ENCODE assay signal across 23 mouse cellular contexts in genomic region chr19:47406524-47406923, GRCm38 (mm10). TPM values are rescaled to one million over a fixed set of nuclear protein-coding genes. Genes with fewer than 3 reads are reported as not detected.
DNase-seq lines count a peak whose midpoint lies in the region; ATAC-seq and TF ChIP-seq lines count a peak whose summit lies in the region.
"Had no signal": no experiment of that assay in that cellular context is flagged by ENCODE, and none has a peak within 500 bp of the region (broad histone marks: within the 10 kb centered on the region; RNA-seq: fewer than 3 reads in every experiment).

No protein-coding gene starts in this region.

- H3K36me3 ChIP-seq in lung, embryonic 14.5 days (ENCODE audit: insufficient read depth), result no peaks in the 10 kb centered on the region
- no peaks in the 10 kb centered on the region; the same call in 1 of the 2 replicates for H3K36me3 ChIP-seq in embryonic facial prominence, embryonic 12.5 days
- H3K36me3 ChIP-seq in liver, embryonic 12.5 days, result no peaks in the 10 kb centered on the region
- H3K36me3 ChIP-seq in forebrain, embryonic 11.5 days (ENCODE audit: control insufficient read depth, insufficient read depth, low read length), result no peaks in the 10 kb centered on the region
- H3K36me3 ChIP-seq: embryonic facial prominence, embryonic 15.5 days; forebrain, embryonic 10.5 days; midbrain, embryonic 13.5 days; neural tube, embryonic 13.5 days had no signal

- 40% methylated on average over 6 of the region's 6 CpGs for WGBS in lung, embryonic 14.5 days
- 66% methylated on average over 6 of the region's 6 CpGs for WGBS in embryonic facial prominence, embryonic 12.5 days
- 45% methylated on average over 6 of the region's 6 CpGs for WGBS in liver, embryonic 12.5 days (ENCODE audit: insufficient replicate concordance)
- 85% methylated on average over 6 of the region's 6 CpGs for WGBS in forebrain, embryonic 11.5 days

- peaks cover 20% of the 10 kb centered on the region for H3K4me1 ChIP-seq in lung, embryonic 14.5 days (ENCODE audit: insufficient read depth)
- H3K4me1 ChIP-seq in embryonic facial prominence, embryonic 12.5 days, result peaks cover 32% of the 10 kb centered on the region
- H3K4me1 ChIP-seq in liver, embryonic 12.5 days, result peaks cover 74% of the 10 kb centered on the region
- no peaks in the 10 kb centered on the region for H3K4me1 ChIP-seq in forebrain, embryonic 11.5 days (replicated peaks; ENCODE audit: control insufficient read depth, insufficient read depth, low read length)

- ATAC-seq in lung, embryonic 14.5 days (ENCODE audit: insufficient read depth), result no peak
- no peak for ATAC-seq in embryonic facial prominence, embryonic 12.5 days (ENCODE audit: insufficient number of reproducible peaks, insufficient read depth, low FRiP score, low TSS enrichment)
- ATAC-seq in liver, embryonic 12.5 days, result no peak
- ATAC-seq in forebrain, embryonic 11.5 days (replicated peaks; ENCODE audit: low FRiP score), result no peak
- ATAC-seq: hindbrain, postnatal 0 days; intestine, postnatal 0 days; midbrain, embryonic 13.5 days had no signal

- no peaks in the 10 kb centered on the region for H3K27me3 ChIP-seq in lung, embryonic 14.5 days (ENCODE audit: insufficient read depth, low read length)
- H3K27me3 ChIP-seq in embryonic facial prominence, embryonic 12.5 days, result no peaks in the 10 kb centered on the region
- H3K27me3 ChIP-seq in liver, embryonic 12.5 days (replicated peaks), result no peaks in the 10 kb centered on the region
- H3K27me3 ChIP-seq in forebrain, embryonic 11.5 days (ENCODE audit: control insufficient read depth, insufficient read depth, low read length), result no peaks in the 10 kb centered on the region
- H3K27me3 ChIP-seq: embryonic facial prominence, embryonic 15.5 days; heart, embryonic 12.5 days; midbrain, embryonic 13.5 days; neural tube, embryonic 13.5 days had no signal

- H3K4me2 ChIP-seq in lung, embryonic 14.5 days, result no peak overlapping the region
- no peak overlapping the region for H3K4me2 ChIP-seq in embryonic facial prominence, embryonic 12.5 days (replicated peaks)
- H3K4me2 ChIP-seq in liver, embryonic 12.5 days, result no peak overlapping the region
- no peak overlapping the region for H3K4me2 ChIP-seq in forebrain, embryonic 11.5 days (ENCODE audit: low read depth, low read length, severe bottlenecking)
- H3K4me2 ChIP-seq: embryonic facial prominence, embryonic 15.5 days; heart, embryonic 12.5 days; midbrain, embryonic 13.5 days; neural tube, embryonic 13.5 days had no signal

- no peak overlapping the region for H3K9ac ChIP-seq in lung, embryonic 14.5 days
- 0 out of 2 replicates have a peak overlapping the region, but pooled peaks have one; percentile 12 for H3K9ac ChIP-seq in embryonic facial prominence, embryonic 12.5 days
- peak overlapping the region; percentile 22; the same call in 1 of the 2 replicates for H3K9ac ChIP-seq in liver, embryonic 12.5 days
- H3K9ac ChIP-seq in forebrain, embryonic 11.5 days (ENCODE audit: low read length), result no peak overlapping the region
- H3K9ac ChIP-seq: embryonic facial prominence, embryonic 15.5 days; heart, embryonic 12.5 days; midbrain, embryonic 13.5 days; neural tube, embryonic 13.5 days had no signal

- H3K27ac ChIP-seq in lung, embryonic 14.5 days (ENCODE audit: low read depth), result no peak overlapping the region
- H3K27ac ChIP-seq in embryonic facial prominence, embryonic 12.5 days, result no peak overlapping the region
- peak overlapping the region; percentile 64 for H3K27ac ChIP-seq in liver, embryonic 12.5 days
- H3K27ac ChIP-seq in forebrain, embryonic 11.5 days (ENCODE audit: low read depth, low read length), result no peak overlapping the region
- H3K27ac ChIP-seq: embryonic facial prominence, embryonic 15.5 days; forebrain, embryonic 10.5 days; hindbrain, postnatal 0 days; left cerebral cortex, adult 2 months; midbrain, embryonic 13.5 days; neural tube, embryonic 13.5 days; stomach, postnatal 0 days had no signal

- no peaks in the 10 kb centered on the region for H3K9me3 ChIP-seq in lung, embryonic 14.5 days (ENCODE audit: low read depth, low read length)
- no peaks in the 10 kb centered on the region for H3K9me3 ChIP-seq in embryonic facial prominence, embryonic 12.5 days
- H3K9me3 ChIP-seq in liver, embryonic 12.5 days (replicated peaks), result no peaks in the 10 kb centered on the region
- H3K9me3 ChIP-seq in forebrain, embryonic 11.5 days (ENCODE audit: control insufficient read depth, low read length), result no peaks in the 10 kb centered on the region
- H3K9me3 ChIP-seq: embryonic facial prominence, embryonic 15.5 days; forebrain, embryonic 10.5 days; midbrain, embryonic 13.5 days; neural tube, embryonic 13.5 days had no signal

- DNase-seq in lung, embryonic 14.5 days, result peak; percentile 30
- DNase-seq in lung, adult 18-20 months, result no peak
- peak; percentile 52 for DNase-seq in yolk sac, embryonic 10.5 days (ENCODE audit: low spot score)
- DNase-seq in forebrain, embryonic 11.5 days (ENCODE audit: low spot score), result no peak
- no peak for DNase-seq in frontal cortex, postnatal 14 days (ENCODE audit: low spot score in 2 of 2)
- DNase-seq: adrenal gland, postnatal 10 days; cerebellum, adult 9-11 months; gastrocnemius, postnatal 14 days; heart, postnatal 4 days; kidney, postnatal 10 days; lung, adult 2 months; right cerebral cortex, adult 18-20 months had no signal

- no peak for TF ChIP-seq CTCF in lung, embryonic 14.5 days (IDR thresholded peaks at IDR 0.05; ENCODE audit: low read depth)

- H3K4me3 ChIP-seq in lung, embryonic 14.5 days (ENCODE audit: low read depth, low read length), result no peak overlapping the region
- no peak overlapping the region for H3K4me3 ChIP-seq in embryonic facial prominence, embryonic 12.5 days
- H3K4me3 ChIP-seq in liver, embryonic 12.5 days, result no peak overlapping the region
- H3K4me3 ChIP-seq in forebrain, embryonic 11.5 days (ENCODE audit: low read depth, low read length), result no peak overlapping the region
- H3K4me3 ChIP-seq: embryonic facial prominence, embryonic 15.5 days; forebrain, embryonic 10.5 days; heart, embryonic 12.5 days; left cerebral cortex, adult 2 months; midbrain, embryonic 13.5 days; neural tube, embryonic 13.5 days had no signal

RNA-seq across cellular contexts. Expression of gene Sh3pxd2a, which starts 57.7 kb away (rescaled TPM):
- 10.2 and 12.0 TPM in 2 replicates for polyA plus RNA-seq in lung, embryonic 14.5 days (2014; fragmentation: Nextera tagmentation; extraction: Ambion mirVana)
- polyA plus RNA-seq in embryonic facial prominence, embryonic 12.5 days (2016; fragmentation: Nextera tagmentation; extraction: Ambion mirVana), result 8.2 and 8.4 TPM in 2 replicates
- 1.1 and 1.6 TPM in 2 replicates for polyA plus RNA-seq in liver, embryonic 12.5 days (2016; fragmentation: Nextera tagmentation; extraction: Ambion mirVana)
- polyA plus RNA-seq in forebrain, embryonic 11.5 days (2014; fragmentation: Nextera tagmentation; extraction: Ambion mirVana), result 5.2 and 5.4 TPM in 2 replicates

Comparison
In these comparisons a context has a peak if more than half of its experiments do, and no peak if none do; other contexts are left out.
1. DNase-seq: peak in lung, embryonic 14.5 days (single experiment) and yolk sac, embryonic 10.5 days (single experiment); none in lung, adult 18-20 months (0 of 2), forebrain, embryonic 11.5 days (single experiment) and frontal cortex, postnatal 14 days (0 of 2).
2. H3K9ac ChIP-seq: peak in embryonic facial prominence, embryonic 12.5 days (single experiment) and liver, embryonic 12.5 days (single experiment); none in lung, embryonic 14.5 days (single experiment) and forebrain, embryonic 11.5 days (single experiment).